Mouse (Mus musculus) midbrain, embryonic 15.5 days (tissue): Measurements from ENCODE around the gene Npas4. TPM values are rescaled to one million over a fixed set of nuclear protein-coding genes. Genes with fewer than 3 reads are reported as not detected.
A peak's percentile ranks its signal among the peaks of the same experiment; 100 is the strongest.
"Not testable (repeated sequence)": the region's sequence is repeated elsewhere in the genome, so short reads cannot be mapped to it uniquely, and the experiment has no call there.

Source experiments
- ATAC-seq: fragments of 200-750 bp; cut with Nextera tagmentation; replicated peaks from 2 replicates; pipeline ENCODE4 v1.8.0; 2017; ENCODE audit warnings: moderate TSS enrichment
- H3K27ac ChIP-seq: fragments of 300-500 bp; sonication (generic); 2 replicates; pipeline ENCODE4 v1.5.1; 2015; ENCODE audit warnings: mild to moderate bottlenecking, inconsistent platforms
- H3K27me3 ChIP-seq: fragments of 300-500 bp; sonication (generic); replicated peaks from 2 replicates; pipeline ENCODE4 v1.6.1; 2015; ENCODE audit warnings: inconsistent platforms
- H3K36me3 ChIP-seq: fragments of 300-500 bp; sonication (generic); replicated peaks from 2 replicates; pipeline ENCODE4 v1.6.1; 2015; ENCODE audit warnings: inconsistent platforms
- H3K4me1 ChIP-seq: fragments of 300-500 bp; sonication (generic); 2 replicates; pipeline ENCODE4 v1.6.1; 2015; ENCODE audit warnings: inconsistent platforms
- H3K4me2 ChIP-seq: fragments of 300-500 bp; sonication (generic); 2 replicates; pipeline ENCODE4 v1.6.1; 2015; ENCODE audit warnings: inconsistent platforms, mild to moderate bottlenecking, moderate library complexity
- H3K4me3 ChIP-seq: fragments of 300-500 bp; sonication (generic); 2 replicates; pipeline ENCODE4 v1.5.1; 2015; ENCODE audit warnings: mild to moderate bottlenecking, inconsistent platforms
- H3K9ac ChIP-seq: fragments of 300-500 bp; sonication (generic); 2 replicates; pipeline ENCODE4 v1.6.1; 2015; ENCODE audit warnings: mild to moderate bottlenecking, inconsistent platforms
- H3K9me3 ChIP-seq: fragments of 300-500 bp; sonication (generic); 2 replicates; pipeline ENCODE4 v1.6.1; 2016; ENCODE audit warnings: inconsistent platforms
- WGBS: fragments of 180-500 bp; shearing (Covaris S2); methylation state at CpG from one replicate; pipeline ENCODE4 v1.1.7; 2015; ENCODE audit warnings: mixed read lengths; 5-methylcytosine and 5-hydroxymethylcytosine counted together
- polyA plus RNA-seq: library from polyadenylated mRNA; unstranded; fragments of >200 nt; fragmentation: Nextera tagmentation; extraction: Ambion mirVana; gene quantifications from 2 replicates; pipeline ENCODE4 v1.2.1, GENCODE M21; 2015

The Npas4 gene
- polyA plus RNA-seq, 1 experiment from 2014 or later = 0.67 TPM

GRCm38 (mm10) chr19:5016782-5017181 lies 26.7 kb upstream of the Npas4 start:
- WGBS = 22% methylated on average over 12 of the region's 12 CpGs
- H3K27me3 ChIP-seq = no peaks in the 10 kb centered on the region
- H3K4me2 ChIP-seq = 0 out of 2 replicates have a peak overlapping the region, but pooled peaks have one; percentile 4
- no peak for ATAC-seq
- no peaks in the 10 kb centered on the region for H3K36me3 ChIP-seq
- no peak overlapping the region for H3K4me3 ChIP-seq
- no peak overlapping the region for H3K9ac ChIP-seq
- H3K27ac ChIP-seq = no peak overlapping the region
- H3K9me3 ChIP-seq = no peaks in the 10 kb centered on the region
- H3K4me1 ChIP-seq = peaks cover 5% of the 10 kb centered on the region; the same call in 1 of the 2 replicates

- no peaks in the 10 kb centered on the region for H3K9me3 ChIP-seq
- no peak overlapping the region for H3K4me3 ChIP-seq
- no peaks in the 10 kb centered on the region for H3K36me3 ChIP-seq
- 0 out of 2 replicates have a peak overlapping the region, but pooled peaks have one; percentile 4 for H3K4me2 ChIP-seq
- no peak for ATAC-seq
- peaks cover 5% of the 10 kb centered on the region; the same call in 1 of the 2 replicates for H3K4me1 ChIP-seq
- 42% methylated on average over 10 of the region's 10 CpGs for WGBS
- H3K27ac ChIP-seq = no peak overlapping the region
- H3K9ac ChIP-seq = no peak overlapping the region
- no peaks in the 10 kb centered on the region for H3K27me3 ChIP-seq
Observed at GRCm38 (mm10) chr19:5016221-5016742, 26.2 kb upstream of the Npas4 start.

- ATAC-seq = no peak
- WGBS = 13% methylated on average over 8 of the region's 8 CpGs
- Histone ChIP-seq H3K4me3 (no peak overlapping the region), H3K9me3 (no peaks in the 10 kb centered on the region), H3K9ac (no peak overlapping the region), H3K27me3 (no peaks in the 10 kb centered on the region), H3K4me1 (peaks cover 5% of the 10 kb centered on the region; the same call in 1 of the 2 replicates), H3K27ac (no peak overlapping the region), H3K36me3 (no peaks in the 10 kb centered on the region), H3K4me2 (no peak overlapping the region)
Observed at GRCm38 (mm10) chr19:5014961-5015398, 24.9 kb upstream of the Npas4 start.

GRCm38 (mm10) chr19:5013138-5013537 lies 23.0 kb upstream of the Npas4 start:
- Histone ChIP-seq H3K36me3 (no peaks in the 10 kb centered on the region), H3K27me3 (no peaks in the 10 kb centered on the region), H3K4me2 (no peak overlapping the region), H3K9me3 (no peaks in the 10 kb centered on the region), H3K4me1 (peaks cover 5% of the 10 kb centered on the region; the same call in 1 of the 2 replicates), H3K27ac (no peak overlapping the region), H3K9ac (no peak overlapping the region), H3K4me3 (no peak overlapping the region)
- ATAC-seq = no peak
- WGBS = 75% methylated on average over 8 of the region's 8 CpGs

- Histone ChIP-seq H3K4me1 (peaks cover 19% of the 10 kb centered on the region), H3K27me3 (peaks cover 7% of the 10 kb centered on the region; the same call in 1 of the 2 replicates), H3K9ac (no peak overlapping the region), H3K27ac (no peak overlapping the region), H3K4me2 (no peak overlapping the region), H3K9me3 (no peaks in the 10 kb centered on the region), H3K36me3 (no peaks in the 10 kb centered on the region), H3K4me3 (no peak overlapping the region)
- ATAC-seq = no peak
- 71% methylated on average over 4 of the region's 4 CpGs for WGBS
Observed at GRCm38 (mm10) chr19:5004925-5005324, 14.8 kb upstream of the Npas4 start.

GRCm38 (mm10) chr19:5003644-5004043 lies 13.5 kb upstream of the Npas4 start:
- not testable (repeated sequence) for H3K36me3 ChIP-seq, H3K27ac ChIP-seq, H3K9me3 ChIP-seq, H3K4me3 ChIP-seq, ATAC-seq, H3K9ac ChIP-seq, H3K4me2 ChIP-seq
- H3K4me1 ChIP-seq = peaks cover 32% of the 10 kb centered on the region
- peaks cover 10% of the 10 kb centered on the region; the same call in 1 of the 2 replicates for H3K27me3 ChIP-seq
- 52% methylated on average over 2 of the region's 2 CpGs for WGBS

- peaks cover 10% of the 10 kb centered on the region; the same call in 1 of the 2 replicates for H3K27me3 ChIP-seq
- ATAC-seq = peak; percentile 99
- H3K27ac ChIP-seq = peak overlapping the region; percentile 96
- peak overlapping the region; percentile 83 for H3K4me2 ChIP-seq
- H3K36me3 ChIP-seq = no peaks in the 10 kb centered on the region
- H3K4me1 ChIP-seq = peaks cover 46% of the 10 kb centered on the region
- H3K9ac ChIP-seq = peak overlapping the region; percentile 67
- no peaks in the 10 kb centered on the region for H3K9me3 ChIP-seq
- under 1% methylated on average over 39 of the region's 39 CpGs for WGBS
- peak overlapping the region; percentile 41 for H3K4me3 ChIP-seq
Observed at GRCm38 (mm10) chr19:5001666-5002406, 11.7 kb upstream of the Npas4 start.

GRCm38 (mm10) chr19:4999445-5000140 lies 9.5 kb upstream of the Npas4 start:
- Histone ChIP-seq H3K4me2 (peak overlapping the region; percentile 27), H3K9ac (no peak overlapping the region; the same call in 1 of the 2 replicates), H3K27me3 (peaks cover 10% of the 10 kb centered on the region; the same call in 1 of the 2 replicates), H3K4me1 (peaks cover 51% of the 10 kb centered on the region), H3K4me3 (no peak overlapping the region), H3K9me3 (no peaks in the 10 kb centered on the region), H3K27ac (no peak overlapping the region), H3K36me3 (no peaks in the 10 kb centered on the region)
- no peak for ATAC-seq
- WGBS = 72% methylated on average over 6 of the region's 6 CpGs

GRCm38 (mm10) chr19:4994043-4994442 lies 3.9 kb upstream of the Npas4 start:
- WGBS = 31% methylated on average over 5 of the region's 5 CpGs

GRCm38 (mm10) chr19:4992904-4993303 lies 2.8 kb upstream of the Npas4 start:
- Histone ChIP-seq H3K4me3 (no peak overlapping the region), H3K4me2 (peak overlapping the region; percentile 14; the same call in 1 of the 2 replicates), H3K4me1 (peaks cover 64% of the 10 kb centered on the region), H3K36me3 (no peaks in the 10 kb centered on the region), H3K27me3 (peaks cover 15% of the 10 kb centered on the region), H3K9me3 (no peaks in the 10 kb centered on the region), H3K9ac (no peak overlapping the region), H3K27ac (no peak overlapping the region)
- ATAC-seq = no peak
- WGBS = 5% methylated on average over 9 of the region's 9 CpGs

More at GRCm38 (mm10) chr19:4994043-4994442, 3.9 kb upstream of the Npas4 start:
- ATAC-seq = no peak
- Histone ChIP-seq H3K9me3 (no peaks in the 10 kb centered on the region), H3K4me1 (peaks cover 64% of the 10 kb centered on the region), H3K27me3 (peaks cover 12% of the 10 kb centered on the region; the same call in 1 of the 2 replicates), H3K4me3 (no peak overlapping the region), H3K9ac (no peak overlapping the region), H3K27ac (peak overlapping the region; percentile 74), H3K36me3 (no peaks in the 10 kb centered on the region), H3K4me2 (no peak overlapping the region)

- Histone ChIP-seq H3K36me3 (no peaks in the 10 kb centered on the region), H3K9me3 (no peaks in the 10 kb centered on the region), H3K27me3 (peaks cover 21% of the 10 kb centered on the region), H3K4me3 (no peak overlapping the region), H3K4me2 (no peak overlapping the region; the same call in 1 of the 2 replicates), H3K9ac (no peak overlapping the region), H3K27ac (no peak overlapping the region), H3K4me1 (peaks cover 58% of the 10 kb centered on the region)
- WGBS = 19% methylated on average over 8 of the region's 8 CpGs
- ATAC-seq = no peak
Observed at GRCm38 (mm10) chr19:4992371-4992770, 2.3 kb upstream of the Npas4 start.

GRCm38 (mm10) chr19:4990716-4991115 lies 600 bp upstream of the Npas4 start:
- WGBS = under 1% methylated on average over 22 of the region's 22 CpGs
- no peak for ATAC-seq
- Histone ChIP-seq H3K4me1 (peaks cover 57% of the 10 kb centered on the region), H3K9ac (peak overlapping the region; percentile 25; the same call in 1 of the 2 replicates), H3K9me3 (no peaks in the 10 kb centered on the region), H3K4me3 (peak overlapping the region; percentile 48), H3K4me2 (peak overlapping the region; percentile 70), H3K27ac (peak overlapping the region; percentile 81), H3K27me3 (peaks cover 37% of the 10 kb centered on the region), H3K36me3 (no peaks in the 10 kb centered on the region)
